In genomic region chr10:93688306-93689171, GRCm38 (mm10) we compare ENCODE assay signal across 9 mouse cellular contexts. TPM values are rescaled to one million over a fixed set of nuclear protein-coding genes. Genes with fewer than 3 reads are reported as not detected.
DNase-seq lines count a peak whose midpoint lies in the region; ATAC-seq and TF ChIP-seq lines count a peak whose summit lies in the region.
"Had no signal": no experiment of that assay in that cellular context is flagged by ENCODE, and none has a peak within 500 bp of the region (broad histone marks: within the 10 kb centered on the region; RNA-seq: fewer than 3 reads in every experiment).

No protein-coding gene starts in this region.

- H3K4me1 ChIP-seq in kidney, adult 2 months (ENCODE audit: control insufficient read depth, insufficient read depth, low read length): no peaks in the 10 kb centered on the region; the same call in 1 of the 2 replicates
- peaks cover 13% of the 10 kb centered on the region for H3K4me1 ChIP-seq in bone marrow macrophage, adult 2 months (ENCODE audit: control insufficient read depth, insufficient read depth, low read length)
- H3K4me1 ChIP-seq in limb, embryonic 10.5 days: peaks cover 4% of the 10 kb centered on the region; the same call in 1 of the 2 replicates
- no peaks in the 10 kb centered on the region for H3K4me1 ChIP-seq in midbrain, embryonic 16.5 days (ENCODE audit: control insufficient read depth, insufficient read depth, low read length)

- no peak for TF ChIP-seq CTCF in kidney, adult 2 months (conservative IDR thresholded peaks at IDR 0.05; ENCODE audit: insufficient read depth, insufficient read length, low read depth, low read length)
- TF ChIP-seq CTCF in bone marrow macrophage, adult 2 months (IDR thresholded peaks at IDR 0.05; ENCODE audit: low read depth, low read length): no peak

- H3K4me3 ChIP-seq in kidney, adult 2 months (ENCODE audit: insufficient read depth, low read depth, low read length): no peak overlapping the region
- peak overlapping the region; percentile 61 for H3K4me3 ChIP-seq in bone marrow macrophage, adult 2 months (ENCODE audit: insufficient read depth, low read length)
- H3K4me3 ChIP-seq in limb, embryonic 10.5 days: no peak overlapping the region
- H3K4me3 ChIP-seq in midbrain, embryonic 16.5 days (ENCODE audit: low read depth, low read length): no peak overlapping the region

- no peak for ATAC-seq in midbrain, embryonic 16.5 days

- WGBS in kidney, adult 2 months: 66% methylated on average over 26 of the region's 26 CpGs
- 78% methylated on average over 26 of the region's 26 CpGs for WGBS in limb, embryonic 10.5 days
- 90% methylated on average over 26 of the region's 26 CpGs for WGBS in midbrain, embryonic 16.5 days

- H3K36me3 ChIP-seq in kidney, adult 2 months (ENCODE audit: control insufficient read depth, insufficient read depth, low read length): no peaks in the 10 kb centered on the region
- no peaks in the 10 kb centered on the region for H3K36me3 ChIP-seq in limb, embryonic 10.5 days
- H3K36me3 ChIP-seq in midbrain, embryonic 16.5 days (ENCODE audit: control insufficient read depth, insufficient read depth, low read length): no peaks in the 10 kb centered on the region

- no peak overlapping the region for H3K9ac ChIP-seq in midbrain, embryonic 16.5 days (ENCODE audit: low read depth, low read length)

- no peaks in the 10 kb centered on the region; the same call in 1 of the 2 replicates for H3K27me3 ChIP-seq in kidney, adult 2 months (replicated peaks; ENCODE audit: control insufficient read depth, insufficient read depth, low read length)
- no peaks in the 10 kb centered on the region for H3K27me3 ChIP-seq in limb, embryonic 10.5 days (ENCODE audit: low read depth, poor library complexity, severe bottlenecking)
- H3K27me3 ChIP-seq in midbrain, embryonic 16.5 days (ENCODE audit: control insufficient read depth, insufficient read depth, low read depth, low read length): no peaks in the 10 kb centered on the region

- peak overlapping the region; percentile 4; the same call in 1 of the 2 replicates for H3K27ac ChIP-seq in kidney, adult 2 months (ENCODE audit: insufficient read depth, low read depth, low read length)
- peak overlapping the region; percentile 92 for H3K27ac ChIP-seq in bone marrow macrophage, adult 2 months (ENCODE audit: insufficient read depth, low read depth, low read length)
- H3K27ac ChIP-seq in limb, embryonic 10.5 days: no peak overlapping the region
- no peak overlapping the region for H3K27ac ChIP-seq in midbrain, embryonic 16.5 days (ENCODE audit: low read length)

- no peaks in the 10 kb centered on the region for H3K9me3 ChIP-seq in limb, embryonic 10.5 days (replicated peaks)
- H3K9me3 ChIP-seq in midbrain, embryonic 16.5 days (replicated peaks; ENCODE audit: control insufficient read depth, low read length, poor library complexity, severe bottlenecking): no peaks in the 10 kb centered on the region

- H3K4me2 ChIP-seq in midbrain, embryonic 16.5 days (ENCODE audit: low read length): no peak overlapping the region

- TF ChIP-seq POLR2A in kidney, adult 2 months (IDR thresholded peaks at IDR 0.05; ENCODE audit: low read depth, low read length): no peak
- TF ChIP-seq POLR2A in bone marrow macrophage, adult 2 months (IDR thresholded peaks at IDR 0.05; ENCODE audit: borderline replicate concordance, low read depth, low read length): no peak

- DNase-seq in kidney, adult 2 months: peak; percentile 41
- DNase-seq in kidney, adult 8-10 months: no peak
- peak; percentile 32 for DNase-seq in limb, embryonic 10.5 days (ENCODE audit: low spot score)
- peak; percentile 54 for DNase-seq in mesoderm, embryonic 11.5 days (ENCODE audit: low read depth, low spot score)
- no peak for DNase-seq in ovary, postnatal 36 days (ENCODE audit: low spot score)
- DNase-seq in urinary bladder, postnatal 10 days (ENCODE audit: low spot score): no peak
- DNase-seq: cerebellum, postnatal 25 days had no signal

RNA-seq across cellular contexts. Expression of gene Ntn4, which starts 48.1 kb away (rescaled TPM):
- polyA plus RNA-seq in kidney, adult 2 months (2012; rRNA removed): 35.1 and 36.1 TPM in 2 replicates
- polyA plus RNA-seq in bone marrow macrophage, adult 2 months (2012; ENCODE audit: insufficient read depth, insufficient read length, missing spikeins): 0.20 TPM in 1 of 2 replicates, not detected in the other
- polyA plus RNA-seq in limb, embryonic 10.5 days (2016; fragmentation: Nextera tagmentation; extraction: Ambion mirVana): 0.34 and 0.76 TPM in 2 replicates
- 0.50 and 1.7 TPM in 2 replicates for polyA plus RNA-seq in midbrain, embryonic 16.5 days (2015; fragmentation: Nextera tagmentation; extraction: Ambion mirVana)

Comparison
In these comparisons a context has a peak if more than half of its experiments do, and no peak if none do; other contexts are left out.
1. DNase-seq: peak in kidney, adult 2 months (single experiment), limb, embryonic 10.5 days (single experiment) and mesoderm, embryonic 11.5 days (single experiment); none in kidney, adult 8-10 months (0 of 2), ovary, postnatal 36 days (single experiment) and urinary bladder, postnatal 10 days (single experiment).
2. H3K27ac ChIP-seq: peak in kidney, adult 2 months (single experiment) and bone marrow macrophage, adult 2 months (single experiment); none in limb, embryonic 10.5 days (single experiment) and midbrain, embryonic 16.5 days (single experiment).
3. RNA of gene Ntn4, which starts 48.1 kb away (polyA plus RNA-seq): 35.1 to 36.1 TPM in kidney, adult 2 months; 0.34 to 0.76 TPM in limb, embryonic 10.5 days, 0.50 to 1.7 TPM in midbrain, embryonic 16.5 days and 0.20 TPM in bone marrow macrophage, adult 2 months; every median in the first group is over 10 times any median in the second.